Mouse (Mus musculus) heart, embryonic 16.5 days (tissue): ENCODE measurements around the gene Ppia. TPM values are rescaled to one million over a fixed set of nuclear protein-coding genes. Genes with fewer than 3 reads are reported as not detected.

Experiments used
- ATAC-seq: fragments of 200-750 bp; cut with Nextera tagmentation; replicated peaks from 2 replicates; pipeline ENCODE4 v1.8.0; 2017; ENCODE audit warnings: moderate number of reproducible peaks; ENCODE audit not compliant: insufficient read depth, low FRiP score; ENCODE audit errors: extremely low read depth
- H3K27ac ChIP-seq: fragments of 300-500 bp; sonication (generic); 2 replicates; pipeline ENCODE4 v1.5.1; 2014; ENCODE audit warnings: mild to moderate bottlenecking, low read length, control low read depth, moderate library complexity
- H3K27me3 ChIP-seq: fragments of 300-500 bp; sonication (generic); 2 replicates; pipeline ENCODE4 v1.6.1; 2014; ENCODE audit warnings: low read length, mixed read lengths; ENCODE audit not compliant: control insufficient read depth, insufficient read depth
- H3K36me3 ChIP-seq: fragments of 300-500 bp; sonication (generic); 2 replicates; pipeline ENCODE4 v1.6.1; 2014; ENCODE audit not compliant: control insufficient read depth, insufficient read depth
- H3K4me1 ChIP-seq: fragments of 300-500 bp; sonication (generic); 2 replicates; pipeline ENCODE4 v1.6.1; 2014; ENCODE audit warnings: low read length, mixed read lengths; ENCODE audit not compliant: control insufficient read depth, insufficient read depth
- H3K4me2 ChIP-seq: fragments of 300-500 bp; sonication (generic); 2 replicates; pipeline ENCODE4 v1.6.1; 2014; ENCODE audit warnings: low read depth, mild to moderate bottlenecking, control low read depth, low read length
- H3K4me3 ChIP-seq: fragments of 300-500 bp; sonication (generic); 2 replicates; pipeline ENCODE4 v1.5.1; 2014; ENCODE audit warnings: mild to moderate bottlenecking, control low read depth, low read length
- H3K9ac ChIP-seq: fragments of 300-500 bp; sonication (generic); 2 replicates; pipeline ENCODE4 v1.6.1; 2014; ENCODE audit warnings: low read length, control low read depth
- H3K9me3 ChIP-seq: fragments of 300-500 bp; sonication (generic); replicated peaks from 2 replicates; pipeline ENCODE4 v1.6.1; 2016; ENCODE audit warnings: low read length; ENCODE audit not compliant: control insufficient read depth
- WGBS: fragments of 180-500 bp; shearing (Covaris S2); extraction: QIAGEN DNeasy Blood & Tissue Kit; methylation state at CpG from one replicate; pipeline ENCODE4 v1.1.7; 2014; 5-methylcytosine and 5-hydroxymethylcytosine counted together
- polyA plus RNA-seq: library from polyadenylated mRNA; unstranded; fragments of >200 nt; fragmentation: Nextera tagmentation; extraction: Ambion mirVana; gene quantifications from 2 replicates; pipeline ENCODE4 v1.2.1, GENCODE M21; 2015

The Ppia gene
- polyA plus RNA-seq, 1 experiment from 2014 or later, result 4,038 TPM

- peaks cover 60% of the 10 kb centered on the region for H3K36me3 ChIP-seq
- 85% methylated on average over 19 of the region's 19 CpGs for WGBS
- H3K9ac ChIP-seq, result no peak overlapping the region
Observed at GRCm38 (mm10) chr11:6402515-6403510, 12.4 kb upstream of the Ppia start.

GRCm38 (mm10) chr11:6403830-6404405, 11.3 kb upstream of the Ppia start:
- Histone ChIP-seq H3K27ac (peak overlapping the region; percentile 83), H3K9ac (peak overlapping the region; percentile 24; the same call in 1 of the 2 replicates), H3K4me1 (peaks cover 36% of the 10 kb centered on the region), H3K36me3 (peaks cover 52% of the 10 kb centered on the region), H3K4me3 (no peak overlapping the region), H3K9me3 (no peaks in the 10 kb centered on the region), H3K4me2 (no peak overlapping the region), H3K27me3 (no peaks in the 10 kb centered on the region)
- ATAC-seq, result no peak
- WGBS, result 91% methylated on average over 5 of the region's 5 CpGs

More at GRCm38 (mm10) chr11:6402515-6403510, 12.4 kb upstream of the Ppia start:
- no peak for ATAC-seq
- H3K4me2 ChIP-seq, result no peak overlapping the region
- no peaks in the 10 kb centered on the region for H3K9me3 ChIP-seq
- H3K27ac ChIP-seq, result no peak overlapping the region
- no peaks in the 10 kb centered on the region for H3K27me3 ChIP-seq
- no peak overlapping the region for H3K4me3 ChIP-seq
- peaks cover 36% of the 10 kb centered on the region for H3K4me1 ChIP-seq

GRCm38 (mm10) chr11:6404699-6405566, 10.3 kb upstream of the Ppia start:
- Histone ChIP-seq H3K27me3 (no peaks in the 10 kb centered on the region), H3K4me1 (peaks cover 37% of the 10 kb centered on the region), H3K9ac (peak overlapping the region; percentile 52), H3K36me3 (peaks cover 42% of the 10 kb centered on the region), H3K27ac (peak overlapping the region; percentile 83), H3K4me2 (no peak overlapping the region), H3K4me3 (no peak overlapping the region), H3K9me3 (no peaks in the 10 kb centered on the region)
- WGBS, result 67% methylated on average over 9 of the region's 9 CpGs
- ATAC-seq, result peak; percentile 46

- WGBS, result 54% methylated on average over 4 of the region's 4 CpGs
- Histone ChIP-seq H3K4me3 (no peak overlapping the region), H3K9ac (peak overlapping the region; percentile 52), H3K4me2 (no peak overlapping the region), H3K27me3 (no peaks in the 10 kb centered on the region), H3K4me1 (peaks cover 42% of the 10 kb centered on the region), H3K27ac (peak overlapping the region; percentile 83), H3K9me3 (no peaks in the 10 kb centered on the region), H3K36me3 (peaks cover 37% of the 10 kb centered on the region)
- ATAC-seq, result peak; percentile 10; the same call in 1 of the 2 replicates
Observed at GRCm38 (mm10) chr11:6405591-6406081, 9.6 kb upstream of the Ppia start.

- H3K9ac ChIP-seq, result peak overlapping the region; percentile 30
- H3K27ac ChIP-seq, result peak overlapping the region; percentile 83
- H3K4me1 ChIP-seq, result peaks cover 42% of the 10 kb centered on the region
- peak overlapping the region; percentile 2; the same call in 1 of the 2 replicates for H3K4me2 ChIP-seq
- no peaks in the 10 kb centered on the region for H3K27me3 ChIP-seq
- peak; percentile 72 for ATAC-seq
- no peaks in the 10 kb centered on the region for H3K9me3 ChIP-seq
- no peak overlapping the region for H3K4me3 ChIP-seq
- 23% methylated on average over 14 of the region's 14 CpGs for WGBS
- H3K36me3 ChIP-seq, result peaks cover 31% of the 10 kb centered on the region
Observed at GRCm38 (mm10) chr11:6406251-6407161, 8.7 kb upstream of the Ppia start.

- peak overlapping the region; percentile 30 for H3K9ac ChIP-seq
- H3K9me3 ChIP-seq, result no peaks in the 10 kb centered on the region
- no peaks in the 10 kb centered on the region for H3K27me3 ChIP-seq
- no peak overlapping the region for H3K4me2 ChIP-seq
- peaks cover 45% of the 10 kb centered on the region for H3K4me1 ChIP-seq
- no peak overlapping the region for H3K4me3 ChIP-seq
- ATAC-seq, result no peak
- peaks cover 24% of the 10 kb centered on the region for H3K36me3 ChIP-seq
- 81% methylated on average over 3 of the region's 3 CpGs for WGBS
- peak overlapping the region; percentile 83; the same call in 1 of the 2 replicates for H3K27ac ChIP-seq
Observed at GRCm38 (mm10) chr11:6407162-6407621, 8.1 kb upstream of the Ppia start.

GRCm38 (mm10) chr11:6410050-6410602, 5.1 kb upstream of the Ppia start:
- Histone ChIP-seq H3K36me3 (no peaks in the 10 kb centered on the region), H3K4me3 (no peak overlapping the region), H3K4me2 (no peak overlapping the region), H3K4me1 (peaks cover 39% of the 10 kb centered on the region), H3K27ac (peak overlapping the region; percentile 41; the same call in 1 of the 2 replicates), H3K27me3 (no peaks in the 10 kb centered on the region), H3K9ac (peak overlapping the region; percentile 34; the same call in 1 of the 2 replicates), H3K9me3 (no peaks in the 10 kb centered on the region)
- WGBS, result 44% methylated on average over 5 of the region's 5 CpGs
- peak; percentile 21 for ATAC-seq
